In the genomic region with DNA sequence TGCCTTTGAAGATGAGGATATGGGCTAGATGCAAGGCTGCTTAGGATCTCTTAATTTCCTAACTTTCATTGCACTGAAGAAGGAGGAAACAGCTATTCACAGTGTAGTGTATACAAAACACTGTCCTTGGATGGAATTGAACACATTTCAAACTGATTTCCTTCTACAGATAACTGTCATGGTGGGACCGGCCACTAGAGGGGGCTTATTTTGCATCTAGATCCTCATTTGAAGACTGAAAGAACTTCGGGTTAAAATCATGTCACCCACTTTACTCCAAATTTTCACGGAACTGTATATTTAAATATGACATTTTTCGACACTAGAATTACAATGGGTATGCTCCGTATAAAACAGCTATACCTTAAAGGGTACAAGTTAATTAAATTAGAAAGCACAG, we compare ENCODE assay signal across 9 mouse cellular contexts. TPM values are rescaled to one million over a fixed set of nuclear protein-coding genes. Genes with fewer than 3 reads are reported as not detected.
DNase-seq lines count a peak whose midpoint lies in the region; ATAC-seq and TF ChIP-seq lines count a peak whose summit lies in the region.
"Had no signal": no experiment of that assay in that cellular context is flagged by ENCODE, and none has a peak within 500 bp of the region (broad histone marks: within the 10 kb centered on the region; RNA-seq: fewer than 3 reads in every experiment).

No protein-coding gene starts in this region.

- no peak overlapping the region for H3K4me2 ChIP-seq in hindbrain, embryonic 16.5 days (ENCODE audit: low read length)
- peak overlapping the region; percentile 52 for H3K4me2 ChIP-seq in stomach, embryonic 16.5 days (ENCODE audit: low read depth, low read length)
- H3K4me2 ChIP-seq: embryonic facial prominence, embryonic 12.5 days had no signal

- no peak overlapping the region for H3K27ac ChIP-seq in hindbrain, embryonic 10.5 days
- H3K27ac ChIP-seq in hindbrain, embryonic 16.5 days (ENCODE audit: low read depth, low read length) = no peak overlapping the region
- H3K27ac ChIP-seq in kidney, adult 2 months (ENCODE audit: insufficient read depth, low read depth, low read length) = no peak overlapping the region
- H3K27ac ChIP-seq in limb, embryonic 10.5 days = no peak overlapping the region
- 0 out of 2 replicates have a peak overlapping the region, but pooled peaks have one; percentile 38 for H3K27ac ChIP-seq in stomach, embryonic 16.5 days (ENCODE audit: low read length)
- H3K27ac ChIP-seq: embryonic facial prominence, embryonic 12.5 days had no signal

- WGBS in hindbrain, embryonic 10.5 days = 25% methylated on average over 5 of the region's 5 CpGs
- WGBS in hindbrain, embryonic 16.5 days = 15% methylated on average over 5 of the region's 5 CpGs
- 10% methylated on average over 5 of the region's 5 CpGs for WGBS in kidney, adult 2 months
- 29% methylated on average over 5 of the region's 5 CpGs for WGBS in limb, embryonic 10.5 days
- WGBS in stomach, embryonic 16.5 days = 14% methylated on average over 5 of the region's 5 CpGs

- peaks cover 19% of the 10 kb centered on the region for H3K27me3 ChIP-seq in hindbrain, embryonic 10.5 days (ENCODE audit: insufficient read depth, poor library complexity, severe bottlenecking)
- H3K27me3 ChIP-seq in hindbrain, embryonic 16.5 days (replicated peaks; ENCODE audit: control insufficient read depth, insufficient read depth, low read length) = no peaks in the 10 kb centered on the region
- no peaks in the 10 kb centered on the region for H3K27me3 ChIP-seq in kidney, adult 2 months (replicated peaks; ENCODE audit: control insufficient read depth, insufficient read depth, low read length)
- peaks cover 23% of the 10 kb centered on the region for H3K27me3 ChIP-seq in limb, embryonic 10.5 days (ENCODE audit: low read depth, poor library complexity, severe bottlenecking)
- H3K27me3 ChIP-seq in stomach, embryonic 16.5 days (ENCODE audit: control insufficient read depth, insufficient read depth, low read length) = no peaks in the 10 kb centered on the region

- no peak overlapping the region for H3K9ac ChIP-seq in hindbrain, embryonic 16.5 days (ENCODE audit: low read depth, low read length)
- peak overlapping the region; percentile 57; the same call in 1 of the 2 replicates for H3K9ac ChIP-seq in stomach, embryonic 16.5 days (ENCODE audit: low read length)
- H3K9ac ChIP-seq: embryonic facial prominence, embryonic 12.5 days had no signal

- no peaks in the 10 kb centered on the region for H3K36me3 ChIP-seq in hindbrain, embryonic 10.5 days
- no peaks in the 10 kb centered on the region for H3K36me3 ChIP-seq in hindbrain, embryonic 16.5 days (ENCODE audit: control insufficient read depth, insufficient read depth, low read length)
- no peaks in the 10 kb centered on the region for H3K36me3 ChIP-seq in kidney, adult 2 months (ENCODE audit: control insufficient read depth, insufficient read depth, low read length)
- no peaks in the 10 kb centered on the region for H3K36me3 ChIP-seq in limb, embryonic 10.5 days
- no peaks in the 10 kb centered on the region for H3K36me3 ChIP-seq in stomach, embryonic 16.5 days (ENCODE audit: control insufficient read depth, insufficient read depth, low read length)
- H3K36me3 ChIP-seq: embryonic facial prominence, embryonic 12.5 days had no signal

- no peak overlapping the region for H3K4me3 ChIP-seq in hindbrain, embryonic 10.5 days
- H3K4me3 ChIP-seq in hindbrain, embryonic 16.5 days (ENCODE audit: low read length) = no peak overlapping the region
- H3K4me3 ChIP-seq in kidney, adult 2 months (ENCODE audit: insufficient read depth, low read depth, low read length) = no peak overlapping the region
- no peak overlapping the region for H3K4me3 ChIP-seq in limb, embryonic 10.5 days
- H3K4me3 ChIP-seq in stomach, embryonic 16.5 days (replicated peaks; ENCODE audit: low read length) = peak overlapping the region; percentile 40
- H3K4me3 ChIP-seq: embryonic facial prominence, embryonic 12.5 days had no signal

- H3K4me1 ChIP-seq in hindbrain, embryonic 10.5 days (replicated peaks) = peaks cover 13% of the 10 kb centered on the region
- no peaks in the 10 kb centered on the region; the same call in 1 of the 2 replicates for H3K4me1 ChIP-seq in hindbrain, embryonic 16.5 days (ENCODE audit: control insufficient read depth, insufficient read depth, low read depth, low read length)
- H3K4me1 ChIP-seq in kidney, adult 2 months (ENCODE audit: control insufficient read depth, insufficient read depth, low read length) = 0 out of 2 replicates have a peak, but pooled peaks cover 8% of the 10 kb centered on the region
- H3K4me1 ChIP-seq in limb, embryonic 10.5 days = peaks cover 12% of the 10 kb centered on the region
- peaks cover 16% of the 10 kb centered on the region for H3K4me1 ChIP-seq in stomach, embryonic 16.5 days (ENCODE audit: control insufficient read depth, insufficient read depth, low read length)
- H3K4me1 ChIP-seq: embryonic facial prominence, embryonic 12.5 days had no signal

- TF ChIP-seq POLR2A in kidney, adult 2 months (IDR thresholded peaks at IDR 0.05; ENCODE audit: low read depth, low read length) = no peak

- TF ChIP-seq CTCF in kidney, adult 2 months (conservative IDR thresholded peaks at IDR 0.05; ENCODE audit: insufficient read depth, insufficient read length, low read depth, low read length) = peak; percentile 23

- ATAC-seq in hindbrain, embryonic 16.5 days = no peak
- no peak for ATAC-seq in stomach, embryonic 16.5 days (ENCODE audit: insufficient read depth, low FRiP score)

- H3K9me3 ChIP-seq in hindbrain, embryonic 10.5 days = no peaks in the 10 kb centered on the region
- H3K9me3 ChIP-seq in hindbrain, embryonic 16.5 days (ENCODE audit: control insufficient read depth, low read length) = no peaks in the 10 kb centered on the region
- no peaks in the 10 kb centered on the region for H3K9me3 ChIP-seq in limb, embryonic 10.5 days (replicated peaks)
- H3K9me3 ChIP-seq in stomach, embryonic 16.5 days (replicated peaks; ENCODE audit: control insufficient read depth, low read length) = no peaks in the 10 kb centered on the region
- H3K9me3 ChIP-seq: embryonic facial prominence, embryonic 12.5 days had no signal

- peak; percentile 63 for DNase-seq in hindbrain, embryonic 10.5 days (ENCODE audit: low spot score)
- peak; percentile 67 for DNase-seq in c-Kit-positive CD71-negative TER-119-negative erythroid progenitor cells, embryonic 14.5 days (ENCODE audit: low read depth)
- peak; percentile 22 to 73 for DNase-seq in frontal cortex, postnatal 14 days (ENCODE audit: low spot score in 2 of 2)
- peak; percentile 75 for DNase-seq in kidney, adult 2 months
- DNase-seq in limb, embryonic 10.5 days (ENCODE audit: low spot score) = peak; percentile 66
- DNase-seq in natural killer cell, adult 2 months (ENCODE audit: low spot score in 2 of 2) = peak; percentile 63 to 74

RNA-seq across cellular contexts. Expression of gene Ahr, which starts 2.7 kb away (rescaled TPM):
- 1.8 TPM in 2 replicates for polyA plus RNA-seq in hindbrain, embryonic 10.5 days (2016; fragmentation: Nextera tagmentation; extraction: Ambion mirVana)
- polyA plus RNA-seq in hindbrain, embryonic 16.5 days (2015; fragmentation: Nextera tagmentation; extraction: Ambion mirVana) = 3.6 and 3.9 TPM in 2 replicates
- 3.2 and 3.9 TPM in 2 replicates for polyA plus RNA-seq in kidney, adult 2 months (2012; rRNA removed)
- polyA plus RNA-seq in limb, embryonic 10.5 days (2016; fragmentation: Nextera tagmentation; extraction: Ambion mirVana) = 0.75 and 1.2 TPM in 2 replicates
- polyA plus RNA-seq in stomach, embryonic 16.5 days (2015; fragmentation: Nextera tagmentation; extraction: Ambion mirVana) = 14.8 and 15.1 TPM in 2 replicates
